Mouse (Mus musculus) cerebellum, adult 11-12 months (tissue): ENCODE results near the gene Vmn1r111.
"Not testable (repeated sequence)": the region's sequence is repeated elsewhere in the genome, so short reads cannot be mapped to it uniquely, and the experiment has no call there.

Source experiments
- DNase-seq: peaks from one replicate; pipeline ENCODE4 v3.0.0; 2022

Gene Vmn1r111

GRCm38 (mm10) chr7:20703116-20703515, at the start of gene Vmn1r111:
Vmn1r111 (minus strand) TSS chr7:20703216.
- not testable (repeated sequence) for DNase-seq

GRCm38 (mm10) chr7:20730524-20730923, 27.5 kb upstream of the Vmn1r111 start, which contains the start of gene Gm10668:
Gm10668 (minus strand) TSS chr7:20730624.
- not testable (repeated sequence) for DNase-seq

GRCm38 (mm10) chr7:20668618-20669017, 34.4 kb downstream of the Vmn1r111 start, which contains the start of gene Vmn1r107:
Vmn1r107 (plus strand) TSS chr7:20668918.
- not testable (repeated sequence) for DNase-seq
